Mouse (Mus musculus) kidney, adult 2 months (tissue): ENCODE data around the gene Nmnat2. TPM values are rescaled to one million over a fixed set of nuclear protein-coding genes. Genes with fewer than 3 reads are reported as not detected.
A peak's percentile ranks its signal among the peaks of the same experiment; 100 is the strongest.

Source experiments
- DNase-seq: peaks from one replicate; pipeline ENCODE4 v3.0.0; 2021
- H3K27ac ChIP-seq: fragments of 200-500 bp; 2 replicates; pipeline ENCODE4 v1.5.1; 2012; ENCODE audit warnings: low read depth, low read length, control low read depth, inconsistent platforms; ENCODE audit not compliant: insufficient read depth
- H3K27me3 ChIP-seq: fragments of 200-500 bp; replicated peaks from 2 replicates; pipeline ENCODE4 v1.6.1; 2012; ENCODE audit warnings: mild to moderate bottlenecking, moderate library complexity, low read length, inconsistent platforms; ENCODE audit not compliant: control insufficient read depth, insufficient read depth
- H3K36me3 ChIP-seq: fragments of 200-500 bp; 2 replicates; pipeline ENCODE4 v1.6.1; 2012; ENCODE audit warnings: mild to moderate bottlenecking, moderate library complexity, low read length, inconsistent platforms; ENCODE audit not compliant: control insufficient read depth, insufficient read depth
- H3K4me1 ChIP-seq: fragments of 200-500 bp; 2 replicates; pipeline ENCODE4 v1.6.1; 2011; ENCODE audit warnings: low read length; ENCODE audit not compliant: control insufficient read depth, insufficient read depth
- H3K4me3 ChIP-seq: fragments of 200-500 bp; 2 replicates; pipeline ENCODE4 v1.5.1; 2011; ENCODE audit warnings: mild to moderate bottlenecking, low read depth, low read length, control low read depth; ENCODE audit not compliant: insufficient read depth
- CTCF ChIP-seq: fragments of 200-500 bp; conservative IDR thresholded peaks from 2 replicates; pipeline ENCODE4 v1.5.1; 2011; ENCODE audit warnings: low read depth, mild to moderate bottlenecking, control low read depth, low read length, moderate library complexity, mixed read lengths; ENCODE audit not compliant: insufficient read depth, insufficient read length
- POLR2A ChIP-seq: fragments of 200-500 bp; IDR thresholded peaks from one replicate; pipeline ENCODE4 v1.6.1; 2011; ENCODE audit warnings: low read depth, low read length, control low read depth
- WGBS: fragments of 180-500 bp; shearing (Covaris S2); methylation state at CpG from one replicate; pipeline ENCODE4 v1.1.7; 2018; 5-methylcytosine and 5-hydroxymethylcytosine counted together
- polyA plus RNA-seq: library from polyadenylated mRNA; depleted of rRNA; stranded (reverse); fragments of >200 nt; gene quantifications from 2 replicates; pipeline ENCODE4 v1.2.3, GENCODE M21; 2012

Gene Nmnat2
- polyA plus RNA-seq, 1 experiment: 0.41 TPM

DNA sequence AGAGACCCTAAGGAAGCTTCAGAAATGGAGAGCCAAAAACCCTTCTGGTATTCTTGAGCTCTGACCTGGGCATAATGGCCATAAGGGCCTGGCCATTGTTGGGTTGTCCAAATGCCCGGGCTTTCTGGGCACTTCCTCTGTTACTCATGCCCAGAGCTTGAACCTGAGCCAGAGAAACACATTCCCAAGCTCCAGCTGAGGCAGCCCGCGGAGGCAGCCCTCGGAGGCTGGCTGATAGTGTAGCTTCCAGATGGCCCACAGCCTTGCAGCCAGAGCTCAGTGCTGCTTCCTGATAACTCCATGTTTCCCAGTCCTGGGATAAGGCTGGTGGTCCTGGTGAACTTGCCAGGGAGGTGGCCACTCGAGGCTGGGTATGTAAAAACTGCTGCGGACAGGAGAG, 129.4 kb downstream of the Nmnat2 start:
- TF ChIP-seq CTCF: no peak
- no peak for TF ChIP-seq POLR2A
- H3K36me3 ChIP-seq: no peaks in the 10 kb centered on the region
- H3K27me3 ChIP-seq: no peaks in the 10 kb centered on the region
- H3K4me1 ChIP-seq: no peaks in the 10 kb centered on the region
- 53% methylated on average over 6 of the region's 6 CpGs for WGBS
- no peak overlapping the region for H3K27ac ChIP-seq
- no peak overlapping the region for H3K4me3 ChIP-seq
- DNase-seq: no peak

DNA sequence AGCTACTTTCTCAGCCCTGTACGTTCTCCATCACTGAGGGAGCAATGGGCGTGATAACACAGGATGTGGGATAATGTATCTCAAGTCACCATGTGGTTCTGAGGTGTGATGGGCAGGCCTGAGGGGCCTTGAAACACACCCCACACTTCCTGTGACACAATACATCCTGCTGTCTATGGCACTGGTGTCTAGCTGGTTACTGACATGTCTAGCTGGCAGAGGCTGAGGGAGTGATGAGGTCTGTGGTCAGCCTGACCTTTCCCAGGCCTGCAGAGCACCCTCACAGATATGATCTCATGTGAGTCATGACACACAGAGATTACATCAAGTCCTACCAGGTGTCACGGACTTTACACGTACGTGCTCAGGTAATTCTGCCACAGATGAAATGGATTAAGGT, 130.4 kb downstream of the Nmnat2 start:
- WGBS: 88% methylated on average over 5 of the region's 5 CpGs
- TF ChIP-seq POLR2A: no peak
- TF ChIP-seq CTCF: no peak
- DNase-seq: no peak

DNA sequence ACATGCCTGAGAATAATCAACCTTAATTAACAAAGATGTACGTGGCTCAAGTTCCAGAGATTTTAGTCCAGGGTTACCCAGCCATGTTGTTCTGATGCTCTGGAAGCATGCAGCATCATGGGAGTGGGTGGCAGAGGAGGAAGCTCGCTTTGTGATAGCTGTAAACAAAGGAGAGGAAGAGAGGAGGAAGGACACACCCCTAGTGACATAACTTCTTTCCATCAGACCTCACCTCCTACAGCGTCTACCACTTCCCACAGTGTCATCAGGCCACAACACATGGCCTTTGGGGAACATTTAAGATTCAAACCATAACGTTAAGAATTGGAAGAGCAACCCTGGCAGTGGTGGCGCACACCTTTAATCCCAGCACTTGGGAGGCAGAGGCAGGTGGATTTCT, 133.0 kb downstream of the Nmnat2 start:
- Histone ChIP-seq H3K27me3 (no peaks in the 10 kb centered on the region), H3K36me3 (no peaks in the 10 kb centered on the region), H3K27ac (no peak overlapping the region), H3K4me1 (no peaks in the 10 kb centered on the region), H3K4me3 (no peak overlapping the region)
- WGBS: 85% methylated on average over 5 of the region's 5 CpGs
- no peak for TF ChIP-seq POLR2A
- TF ChIP-seq CTCF: no peak
- DNase-seq: no peak

More for the DNA sequence above, 130.4 kb downstream of the Nmnat2 start:
- no peak overlapping the region for H3K4me3 ChIP-seq
- H3K36me3 ChIP-seq: no peaks in the 10 kb centered on the region
- H3K27me3 ChIP-seq: no peaks in the 10 kb centered on the region
- no peak overlapping the region for H3K27ac ChIP-seq
- no peaks in the 10 kb centered on the region for H3K4me1 ChIP-seq

DNA sequence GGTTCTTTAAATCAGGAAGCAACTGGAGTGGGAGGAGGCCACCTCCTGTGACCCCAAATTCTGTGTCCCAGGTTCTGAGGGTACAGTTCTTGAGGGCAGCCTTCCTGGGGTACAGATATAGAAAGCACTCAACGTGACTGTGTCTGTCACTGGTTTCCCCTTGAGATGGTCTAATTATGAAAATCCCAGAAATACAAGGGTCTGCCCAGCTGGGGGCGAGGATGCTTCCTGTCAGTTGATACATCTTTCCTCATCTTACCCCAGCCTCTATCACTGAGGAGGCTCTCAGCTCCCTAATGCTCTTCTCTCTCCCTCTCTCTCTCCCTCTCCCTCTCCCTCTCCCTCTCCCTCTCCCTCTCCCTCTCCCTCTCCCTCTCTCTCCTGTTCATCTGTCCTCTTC, 135.3 kb downstream of the Nmnat2 start:
- DNase-seq: no peak
- Histone ChIP-seq H3K27me3 (no peaks in the 10 kb centered on the region), H3K4me3 (no peak overlapping the region), H3K36me3 (no peaks in the 10 kb centered on the region), H3K4me1 (no peaks in the 10 kb centered on the region), H3K27ac (no peak overlapping the region)
- 85% methylated on average over 2 of the region's 2 CpGs for WGBS
- TF ChIP-seq CTCF: no peak
- TF ChIP-seq POLR2A: no peak

DNA sequence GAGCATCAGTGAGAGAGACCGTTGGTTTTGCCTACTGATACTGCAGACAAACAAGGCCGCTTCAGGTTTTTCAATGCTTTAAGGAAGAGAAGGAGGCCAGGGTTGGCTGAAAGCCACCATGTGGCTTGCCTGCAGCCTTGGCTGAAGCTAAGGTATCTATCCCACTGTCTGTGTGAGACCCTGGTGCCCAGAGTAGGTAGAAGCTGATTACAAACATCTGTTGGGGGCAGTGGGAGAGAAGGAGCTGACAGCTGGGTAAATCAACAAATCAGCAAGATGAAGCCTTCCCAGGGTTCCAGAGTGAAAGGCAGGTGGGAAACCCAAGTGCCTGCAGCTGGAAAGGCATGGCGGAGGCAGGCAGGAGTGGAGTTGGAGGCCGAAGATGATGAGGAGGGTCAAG, 136.0 kb downstream of the Nmnat2 start:
- no peak for DNase-seq
- no peak for TF ChIP-seq CTCF
- TF ChIP-seq POLR2A: no peak
- 86% methylated on average over 4 of the region's 4 CpGs for WGBS
- no peak overlapping the region for H3K27ac ChIP-seq
- H3K4me3 ChIP-seq: no peak overlapping the region
- H3K27me3 ChIP-seq: no peaks in the 10 kb centered on the region
- H3K4me1 ChIP-seq: no peaks in the 10 kb centered on the region
- no peaks in the 10 kb centered on the region for H3K36me3 ChIP-seq

DNA sequence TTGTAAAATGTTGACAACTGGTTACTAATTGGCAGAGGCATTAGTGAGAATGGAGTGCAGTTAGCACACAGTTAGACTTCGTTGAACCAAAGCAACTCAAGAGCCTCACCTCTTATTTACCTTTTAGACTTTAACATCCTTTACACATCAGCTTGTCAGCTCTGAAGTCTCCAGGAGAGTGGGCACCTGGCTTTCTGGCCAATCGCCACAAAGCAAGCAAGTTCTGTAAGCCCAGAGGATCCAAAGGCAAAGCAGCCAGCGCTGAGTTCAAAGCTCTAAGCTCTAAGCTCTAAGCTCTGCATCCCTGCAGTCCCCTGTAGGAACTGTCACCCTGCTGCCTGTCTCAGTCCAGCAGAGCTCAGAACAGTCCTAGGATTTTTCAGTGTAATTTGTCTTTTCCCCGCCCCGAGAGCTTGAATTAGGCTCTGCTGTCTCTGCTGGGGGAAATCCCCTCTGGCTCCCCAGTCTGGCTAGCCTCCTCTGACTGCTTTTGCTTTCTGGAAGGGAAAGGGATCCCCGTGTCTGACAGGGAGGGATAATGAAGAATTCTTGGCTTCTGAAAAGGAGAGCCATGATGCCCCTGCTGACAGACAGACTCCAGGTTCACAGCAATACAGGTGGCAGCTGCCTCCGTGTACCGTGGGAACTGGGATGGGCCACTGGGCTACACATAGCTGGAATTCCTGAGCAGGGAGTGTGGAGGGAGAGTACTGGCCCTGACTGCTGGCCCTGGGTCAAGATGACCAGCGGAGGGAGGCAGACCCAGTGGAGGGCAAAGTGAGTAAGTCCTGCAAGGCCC, 136.8 kb downstream of the Nmnat2 start:
- Histone ChIP-seq H3K4me1 (no peaks in the 10 kb centered on the region), H3K36me3 (no peaks in the 10 kb centered on the region), H3K27me3 (no peaks in the 10 kb centered on the region), H3K4me3 (no peak overlapping the region), H3K27ac (peak overlapping the region; percentile 67)
- peak; percentile 71 for DNase-seq
- WGBS: 37% methylated on average over 9 of the region's 9 CpGs
- TF ChIP-seq CTCF: no peak
- TF ChIP-seq POLR2A: no peak

DNA sequence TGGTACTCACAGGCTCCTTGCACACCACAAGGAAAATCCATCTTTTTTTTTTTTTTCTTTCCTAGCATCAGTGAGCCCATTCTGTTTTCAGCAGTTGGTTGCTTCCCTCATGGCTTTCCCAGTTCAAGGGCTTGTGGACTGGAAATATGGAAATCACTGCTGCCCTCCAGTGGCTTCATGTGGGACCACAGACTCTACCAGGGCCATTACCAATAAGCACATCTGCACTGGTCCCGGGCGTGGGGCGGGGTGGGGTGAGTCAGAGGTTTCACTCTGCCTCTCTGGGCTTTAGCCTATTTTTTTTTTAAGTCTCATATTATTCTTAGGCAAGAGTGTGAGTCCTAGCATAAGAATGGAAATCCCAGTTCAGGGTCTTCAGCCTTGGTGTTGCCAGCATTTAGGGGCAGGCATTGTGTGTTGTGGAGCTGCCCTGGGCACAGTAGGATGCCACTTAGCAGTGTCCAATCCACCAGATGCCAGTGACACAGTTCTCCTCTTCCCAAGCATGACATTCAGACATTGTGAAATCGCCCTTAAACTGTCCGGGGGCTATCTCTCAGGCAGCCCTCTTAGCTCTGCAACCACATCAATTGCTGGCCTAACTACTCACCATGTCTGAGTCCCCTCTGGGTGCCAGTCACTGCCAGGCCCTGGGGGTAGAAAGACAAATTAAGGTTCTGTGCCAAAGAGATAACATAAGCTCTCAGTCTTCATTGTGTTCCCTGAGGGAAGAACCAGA, 137.6 kb downstream of the Nmnat2 start:
- Histone ChIP-seq H3K36me3 (no peaks in the 10 kb centered on the region), H3K27me3 (no peaks in the 10 kb centered on the region), H3K4me3 (no peak overlapping the region), H3K4me1 (no peaks in the 10 kb centered on the region), H3K27ac (no peak overlapping the region)
- 57% methylated on average over 5 of the region's 5 CpGs for WGBS
- peak; percentile 70 for DNase-seq
- peak; percentile 72 for TF ChIP-seq CTCF
- no peak for TF ChIP-seq POLR2A
